In genomic region chr19:5798700-5799479, GRCm38 (mm10) we compare ENCODE assay signal across 8 mouse cellular contexts. TPM values are rescaled to one million over a fixed set of nuclear protein-coding genes. Genes with fewer than 3 reads are reported as not detected.
DNase-seq lines count a peak whose midpoint lies in the region; ATAC-seq and TF ChIP-seq lines count a peak whose summit lies in the region.

No protein-coding gene starts in this region.

- H3K4me2 ChIP-seq in embryonic facial prominence, embryonic 14.5 days (ENCODE audit: low read depth, low read length): peak overlapping the region; percentile 84
- H3K4me2 ChIP-seq in intestine, postnatal 0 days (replicated peaks; ENCODE audit: low read depth): peak overlapping the region; percentile 86
- peak overlapping the region; percentile 89 for H3K4me2 ChIP-seq in midbrain, embryonic 15.5 days

- peak overlapping the region; percentile 90 for H3K4me3 ChIP-seq in embryonic facial prominence, embryonic 14.5 days (ENCODE audit: low read depth, low read length)
- H3K4me3 ChIP-seq in intestine, postnatal 0 days (ENCODE audit: low read depth, low read length): peak overlapping the region; percentile 82
- H3K4me3 ChIP-seq in midbrain, embryonic 15.5 days: peak overlapping the region; percentile 80

- peak; percentile 44 for DNase-seq in cerebellum, adult 9-10 months
- peak; percentile 72 for DNase-seq in CD4-positive helper T cell, adult 2 months (ENCODE audit: low read depth, low spot score)
- no peak for DNase-seq in embryonic facial prominence, embryonic 14.5 days (ENCODE audit: low spot score)
- DNase-seq in gastrocnemius, adult 18-20 months (ENCODE audit: low spot score): no peak
- no peak for DNase-seq in thymus, adult 18-20 months

- no peaks in the 10 kb centered on the region for H3K27me3 ChIP-seq in embryonic facial prominence, embryonic 14.5 days (replicated peaks; ENCODE audit: control insufficient read depth, insufficient read depth, low read length)
- H3K27me3 ChIP-seq in intestine, postnatal 0 days (replicated peaks; ENCODE audit: control insufficient read depth, insufficient read depth, low read length): no peaks in the 10 kb centered on the region
- no peaks in the 10 kb centered on the region for H3K27me3 ChIP-seq in midbrain, embryonic 15.5 days (replicated peaks)

- H3K9me3 ChIP-seq in embryonic facial prominence, embryonic 14.5 days (ENCODE audit: control insufficient read depth, low read length): no peaks in the 10 kb centered on the region
- no peaks in the 10 kb centered on the region for H3K9me3 ChIP-seq in intestine, postnatal 0 days (ENCODE audit: control insufficient read depth)
- H3K9me3 ChIP-seq in midbrain, embryonic 15.5 days: no peaks in the 10 kb centered on the region

- under 1% methylated on average over 7 of the region's 7 CpGs for WGBS in embryonic facial prominence, embryonic 14.5 days
- WGBS in intestine, postnatal 0 days: 0% methylated on average over 7 of the region's 7 CpGs
- 0% methylated on average over 7 of the region's 7 CpGs for WGBS in midbrain, embryonic 15.5 days

- peaks cover 61% of the 10 kb centered on the region for H3K36me3 ChIP-seq in embryonic facial prominence, embryonic 14.5 days (ENCODE audit: control insufficient read depth, insufficient read depth, low read length)
- peaks cover 40% of the 10 kb centered on the region for H3K36me3 ChIP-seq in intestine, postnatal 0 days (ENCODE audit: control insufficient read depth, insufficient read depth)
- peaks cover 10% of the 10 kb centered on the region for H3K36me3 ChIP-seq in midbrain, embryonic 15.5 days (replicated peaks)

- peaks cover 7% of the 10 kb centered on the region for H3K4me1 ChIP-seq in embryonic facial prominence, embryonic 14.5 days (ENCODE audit: control insufficient read depth, insufficient read depth, low read length)
- 0 out of 2 replicates have a peak, but pooled peaks cover 2% of the 10 kb centered on the region for H3K4me1 ChIP-seq in intestine, postnatal 0 days (replicated peaks; ENCODE audit: control insufficient read depth, insufficient read depth, low read length)
- H3K4me1 ChIP-seq in midbrain, embryonic 15.5 days: peaks cover 36% of the 10 kb centered on the region

- TF ChIP-seq CTCF in intestine, postnatal 0 days (IDR thresholded peaks at IDR 0.05; ENCODE audit: low read depth): no peak

- ATAC-seq in cerebellum, adult (ENCODE audit: insufficient number of reproducible peaks, low FRiP score, low TSS enrichment): no peak
- no peak for ATAC-seq in embryonic facial prominence, embryonic 14.5 days (ENCODE audit: low read depth)
- ATAC-seq in intestine, postnatal 0 days: no peak
- no peak for ATAC-seq in midbrain, embryonic 15.5 days (replicated peaks)

- H3K9ac ChIP-seq in embryonic facial prominence, embryonic 14.5 days (ENCODE audit: low read depth, low read length): peak overlapping the region; percentile 99
- peak overlapping the region; percentile 57 for H3K9ac ChIP-seq in intestine, postnatal 0 days (ENCODE audit: low read depth, low read length)
- H3K9ac ChIP-seq in midbrain, embryonic 15.5 days: peak overlapping the region; percentile 62

- H3K27ac ChIP-seq in embryonic facial prominence, embryonic 14.5 days (replicated peaks; ENCODE audit: low read depth, low read length): peak overlapping the region; percentile 100
- H3K27ac ChIP-seq in intestine, postnatal 0 days (ENCODE audit: low read depth, low read length): peak overlapping the region; percentile 36; the same call in 1 of the 2 replicates
- 0 out of 2 replicates have a peak overlapping the region, but pooled peaks have one; percentile 5 for H3K27ac ChIP-seq in midbrain, embryonic 15.5 days

RNA-seq across cellular contexts. Expression of gene Scyl1, which starts 27.7 kb away (rescaled TPM):
- polyA plus RNA-seq in embryonic facial prominence, embryonic 14.5 days (2014; fragmentation: Nextera tagmentation; extraction: Ambion mirVana): 78.3 and 79.8 TPM in 2 replicates
- 43.8 and 48.8 TPM in 2 replicates for polyA plus RNA-seq in intestine, postnatal 0 days (2015; fragmentation: Nextera tagmentation; extraction: Ambion mirVana)
- 87.6 and 94.7 TPM in 2 replicates for polyA plus RNA-seq in midbrain, embryonic 15.5 days (2015; fragmentation: Nextera tagmentation; extraction: Ambion mirVana)
- 10 to 100 TPM; 70.6 to 74.4 TPM for total RNA-seq in gastrocnemius, adult 18-20 months (2021)

RNA-seq across cellular contexts. Expression of gene Ltbp3, which starts 58.2 kb away (rescaled TPM):
- 59.2 and 68.0 TPM in 2 replicates for polyA plus RNA-seq in embryonic facial prominence, embryonic 14.5 days (2014; fragmentation: Nextera tagmentation; extraction: Ambion mirVana)
- polyA plus RNA-seq in intestine, postnatal 0 days (2015; fragmentation: Nextera tagmentation; extraction: Ambion mirVana): 11.9 and 15.6 TPM in 2 replicates
- polyA plus RNA-seq in midbrain, embryonic 15.5 days (2015; fragmentation: Nextera tagmentation; extraction: Ambion mirVana): 8.2 and 12.6 TPM in 2 replicates
- 10 to 100 TPM; 41.4 to 45.4 TPM for total RNA-seq in gastrocnemius, adult 18-20 months (2021)

Comparison
In these comparisons a context has a peak if more than half of its experiments do, and no peak if none do; other contexts are left out.
1. DNase-seq: peak in cerebellum, adult 9-10 months (single experiment) and CD4-positive helper T cell, adult 2 months (single experiment); none in embryonic facial prominence, embryonic 14.5 days (single experiment), gastrocnemius, adult 18-20 months (single experiment) and thymus, adult 18-20 months (0 of 2).
2. H3K27ac ChIP-seq: peak in every context shown above with its lines; median percentile 100 in embryonic facial prominence, embryonic 14.5 days; 36 in intestine, postnatal 0 days; 5 in midbrain, embryonic 15.5 days.
3. Peak in every context shown above with its lines, with median percentiles within 50 percentile points of each other: H3K4me2 ChIP-seq, H3K4me3 ChIP-seq and H3K9ac ChIP-seq.